Mouse (Mus musculus): Measurements from ENCODE around the gene March8. TPM values are rescaled to one million over a fixed set of nuclear protein-coding genes. Genes with fewer than 3 reads are reported as not detected.

March8 gene
- polyA plus RNA-seq, 1 experiment from 2014 or later, result 69.4 TPM

- no peaks in the 10 kb centered on the region for H3K9me3 ChIP-seq (ENCODE audit: control insufficient read depth, low read length)
- DNase-seq (ENCODE audit: low spot score) (no peak), ATAC-seq (ENCODE audit: low FRiP score) (no peak)
- no peaks in the 10 kb centered on the region for H3K27me3 ChIP-seq (ENCODE audit: control insufficient read depth, insufficient read depth, low read length)
- H3K9ac ChIP-seq, result no peak overlapping the region
- 0 out of 2 replicates have a peak, but pooled peaks cover 1% of the 10 kb centered on the region for H3K4me1 ChIP-seq (replicated peaks; ENCODE audit: control insufficient read depth, insufficient read depth, low read length)
- H3K4me3 ChIP-seq (replicated peaks; ENCODE audit: low read length), result no peak overlapping the region
- H3K27ac ChIP-seq, result no peak overlapping the region
- WGBS, result 80% methylated on average over 3 of the region's 3 CpGs
- H3K36me3 ChIP-seq (replicated peaks; ENCODE audit: control insufficient read depth, insufficient read depth), result peaks cover 39% of the 10 kb centered on the region
- H3K4me2 ChIP-seq (replicated peaks), result no peak overlapping the region
Measured at GRCm38 (mm10) chr6:116411716-116412115, 73.9 kb downstream of the March8 start.

DNA sequence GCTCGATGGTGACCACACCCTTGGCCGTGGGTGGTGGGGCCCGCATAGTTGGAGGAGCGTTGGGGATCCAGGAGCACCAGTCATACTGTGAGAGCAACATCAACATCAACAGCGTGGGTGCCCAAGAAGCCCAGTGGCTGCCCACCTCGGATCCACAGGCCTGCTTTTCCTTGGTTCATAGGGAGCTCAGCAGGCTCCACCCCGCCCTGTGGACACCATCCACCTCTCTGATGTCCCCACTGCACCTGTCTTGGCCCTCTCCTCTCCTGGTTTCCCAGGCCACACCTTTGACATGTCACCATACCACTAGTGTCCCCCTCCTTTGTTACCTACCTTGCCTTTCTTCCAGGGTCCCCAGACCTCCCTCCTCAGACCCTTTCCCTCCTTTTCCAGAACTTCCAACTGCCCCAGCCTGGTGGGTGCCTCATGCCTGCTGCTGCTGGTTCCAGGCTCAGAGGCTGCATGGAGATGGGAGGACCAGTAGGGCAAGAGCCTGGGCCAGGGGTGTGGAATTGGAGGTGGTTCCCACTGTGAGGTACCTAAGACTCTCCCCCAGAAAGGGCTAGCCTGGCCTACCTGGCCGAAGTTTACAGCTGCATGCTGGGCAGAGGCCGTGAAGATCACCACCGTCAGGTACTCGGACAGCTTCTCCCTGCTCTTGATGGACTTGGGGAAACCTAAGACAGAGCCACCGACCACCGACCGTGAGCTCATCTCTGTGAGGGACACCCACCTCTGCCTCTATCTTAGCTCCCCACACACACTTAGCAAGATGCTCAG, 74.9 kb downstream of the March8 start:
- no peak overlapping the region for H3K4me2 ChIP-seq (replicated peaks)
- WGBS, result 97% methylated on average over 14 of the region's 14 CpGs
- peaks cover 29% of the 10 kb centered on the region for H3K36me3 ChIP-seq (replicated peaks; ENCODE audit: control insufficient read depth, insufficient read depth)
- no peak overlapping the region for H3K4me3 ChIP-seq (replicated peaks; ENCODE audit: low read length)
- no peak overlapping the region for H3K27ac ChIP-seq
- ATAC-seq (ENCODE audit: low FRiP score) (peak; percentile 18; the same call in 1 of the 2 replicates), DNase-seq (ENCODE audit: low spot score) (no peak)
- no peak overlapping the region for H3K9ac ChIP-seq
- H3K27me3 ChIP-seq (ENCODE audit: control insufficient read depth, insufficient read depth, low read length), result no peaks in the 10 kb centered on the region
- no peaks in the 10 kb centered on the region for H3K9me3 ChIP-seq (ENCODE audit: control insufficient read depth, low read length)
- no peaks in the 10 kb centered on the region for H3K4me1 ChIP-seq (replicated peaks; ENCODE audit: control insufficient read depth, insufficient read depth, low read length)

GRCm38 (mm10) chr6:116415126-116415676, 77.4 kb downstream of the March8 start:
- no peak overlapping the region for H3K4me2 ChIP-seq (replicated peaks)
- DNase-seq (ENCODE audit: low spot score), result no peak
- peaks cover 9% of the 10 kb centered on the region; the same call in 1 of the 2 replicates for H3K36me3 ChIP-seq (replicated peaks; ENCODE audit: control insufficient read depth, insufficient read depth)
- H3K4me3 ChIP-seq (replicated peaks; ENCODE audit: low read length), result no peak overlapping the region
- ATAC-seq (ENCODE audit: low FRiP score), result no peak
- H3K9ac ChIP-seq, result no peak overlapping the region
- no peak overlapping the region for H3K27ac ChIP-seq
- H3K4me1 ChIP-seq (replicated peaks; ENCODE audit: control insufficient read depth, insufficient read depth, low read length), result no peaks in the 10 kb centered on the region; the same call in 1 of the 2 replicates
- 90% methylated on average over 12 of the region's 12 CpGs for WGBS
- H3K27me3 ChIP-seq (ENCODE audit: control insufficient read depth, insufficient read depth, low read length), result no peaks in the 10 kb centered on the region
- no peaks in the 10 kb centered on the region for H3K9me3 ChIP-seq (ENCODE audit: control insufficient read depth, low read length)

DNA sequence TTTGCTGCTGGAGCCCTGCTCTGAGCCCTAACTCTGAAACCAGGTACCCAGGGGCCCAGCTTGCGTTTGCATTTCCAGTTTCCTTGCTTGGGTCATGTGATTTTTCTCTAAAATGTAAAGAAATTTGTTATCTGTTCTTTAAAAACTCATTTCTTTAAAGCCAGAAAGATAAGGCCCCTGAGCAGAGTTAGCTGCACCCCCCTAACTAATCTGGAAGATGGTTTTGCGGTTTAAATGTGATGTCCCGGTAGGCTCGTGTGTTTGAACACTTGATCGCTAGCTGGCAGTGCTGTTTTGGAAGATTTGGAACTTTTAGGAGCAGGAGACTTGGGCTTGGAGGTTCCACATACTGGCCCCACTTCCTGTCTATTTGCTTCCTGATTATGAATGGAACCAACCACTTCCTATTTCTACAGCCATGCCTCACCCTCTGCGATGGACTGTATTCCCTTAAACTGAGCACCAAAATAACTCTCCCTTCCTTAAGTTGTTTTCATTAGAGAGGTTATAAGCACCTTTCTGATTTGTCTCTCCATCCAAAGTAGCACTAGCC, 78.3 kb downstream of the March8 start:
- no peaks in the 10 kb centered on the region; the same call in 1 of the 2 replicates for H3K4me1 ChIP-seq (replicated peaks; ENCODE audit: control insufficient read depth, insufficient read depth, low read length)
- no peak overlapping the region for H3K4me2 ChIP-seq (replicated peaks)
- H3K4me3 ChIP-seq (replicated peaks; ENCODE audit: low read length), result no peak overlapping the region
- DNase-seq (ENCODE audit: low spot score) (no peak), ATAC-seq (ENCODE audit: low FRiP score) (no peak)
- H3K9ac ChIP-seq, result no peak overlapping the region
- 90% methylated on average over 6 of the region's 6 CpGs for WGBS
- no peak overlapping the region for H3K27ac ChIP-seq
- H3K36me3 ChIP-seq (replicated peaks; ENCODE audit: control insufficient read depth, insufficient read depth), result 0 out of 2 replicates have a peak, but pooled peaks cover under 1% of the 10 kb centered on the region
- no peaks in the 10 kb centered on the region for H3K27me3 ChIP-seq (ENCODE audit: control insufficient read depth, insufficient read depth, low read length)
- H3K9me3 ChIP-seq (ENCODE audit: control insufficient read depth, low read length), result no peaks in the 10 kb centered on the region

DNA sequence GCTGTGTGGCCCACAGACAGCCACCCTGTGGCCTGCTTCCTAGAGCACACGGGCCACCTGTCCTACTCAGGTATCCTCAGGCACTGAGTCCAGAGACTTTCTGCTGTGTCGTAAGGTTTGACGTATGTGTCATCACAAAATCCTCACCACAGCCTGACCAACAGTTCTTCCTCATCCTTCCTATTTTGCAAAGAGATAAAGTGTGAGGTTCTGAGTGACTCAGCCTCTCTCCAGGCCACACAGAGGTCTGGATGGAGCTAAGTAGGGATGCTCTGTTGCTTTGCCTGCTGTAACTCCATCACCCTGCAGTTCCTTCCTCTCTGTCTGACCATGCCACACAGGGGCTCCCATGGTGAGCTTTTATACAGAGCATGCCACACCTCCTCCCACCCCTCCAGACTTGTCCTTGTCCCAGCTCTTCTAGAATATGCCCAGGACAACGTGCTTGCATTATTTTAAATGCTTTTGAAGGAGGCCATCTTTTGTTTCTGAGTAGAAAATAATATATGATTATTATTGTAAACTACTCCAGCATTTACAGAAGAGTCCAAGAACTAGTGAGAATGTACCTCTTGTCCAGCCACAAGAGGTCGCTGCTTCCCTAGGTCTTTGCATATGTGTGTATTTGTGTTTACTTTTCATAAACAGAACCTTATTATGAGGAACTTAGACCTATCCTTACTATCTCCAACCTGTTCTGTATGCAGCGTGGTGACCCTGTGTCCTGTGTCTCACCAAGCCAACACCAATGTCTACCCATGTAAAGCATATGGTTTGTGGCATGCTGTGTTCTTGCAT, 79.9 kb downstream of the March8 start:
- H3K36me3 ChIP-seq (replicated peaks; ENCODE audit: control insufficient read depth, insufficient read depth), result no peaks in the 10 kb centered on the region
- H3K27me3 ChIP-seq (ENCODE audit: control insufficient read depth, insufficient read depth, low read length), result no peaks in the 10 kb centered on the region
- H3K9ac ChIP-seq, result no peak overlapping the region
- 67% methylated on average over 6 of the region's 6 CpGs for WGBS
- no peak overlapping the region for H3K4me3 ChIP-seq (replicated peaks; ENCODE audit: low read length)
- no peak for DNase-seq (ENCODE audit: low spot score)
- H3K4me2 ChIP-seq (replicated peaks), result no peak overlapping the region
- no peak overlapping the region for H3K27ac ChIP-seq
- no peak for ATAC-seq (ENCODE audit: low FRiP score)
- no peaks in the 10 kb centered on the region for H3K9me3 ChIP-seq (ENCODE audit: control insufficient read depth, low read length)
- H3K4me1 ChIP-seq (replicated peaks; ENCODE audit: control insufficient read depth, insufficient read depth, low read length), result no peaks in the 10 kb centered on the region; the same call in 1 of the 2 replicates

DNA sequence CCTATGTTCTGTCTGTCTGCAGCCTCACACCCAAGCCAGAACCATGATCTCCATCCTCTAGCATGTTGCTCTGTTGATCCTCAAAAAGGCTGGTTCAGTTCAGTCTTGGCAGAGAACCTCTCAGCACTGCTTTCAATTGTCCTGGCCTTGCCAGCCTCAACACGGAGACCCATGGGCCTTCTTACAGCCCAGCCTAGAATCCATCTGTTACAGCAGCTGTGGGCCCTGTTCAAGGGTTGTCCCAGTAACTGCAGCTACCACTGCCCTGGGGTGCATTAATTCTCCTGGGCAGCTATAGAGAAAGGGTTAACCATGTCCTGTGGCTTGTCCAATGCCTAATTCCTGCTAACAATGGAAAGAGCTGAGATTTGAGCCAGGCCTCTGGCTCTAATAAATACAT, 80.7 kb downstream of the March8 start:
- no peak overlapping the region for H3K27ac ChIP-seq
- WGBS, result 65% methylated on average over 1 of the region's 1 CpGs
- no peak overlapping the region for H3K4me3 ChIP-seq (replicated peaks; ENCODE audit: low read length)
- ATAC-seq (ENCODE audit: low FRiP score), result no peak
- no peaks in the 10 kb centered on the region for H3K9me3 ChIP-seq (ENCODE audit: control insufficient read depth, low read length)
- no peaks in the 10 kb centered on the region; the same call in 1 of the 2 replicates for H3K4me1 ChIP-seq (replicated peaks; ENCODE audit: control insufficient read depth, insufficient read depth, low read length)
- H3K9ac ChIP-seq, result no peak overlapping the region
- no peaks in the 10 kb centered on the region for H3K27me3 ChIP-seq (ENCODE audit: control insufficient read depth, insufficient read depth, low read length)
- no peak overlapping the region for H3K4me2 ChIP-seq (replicated peaks)
- no peaks in the 10 kb centered on the region for H3K36me3 ChIP-seq (replicated peaks; ENCODE audit: control insufficient read depth, insufficient read depth)
- no peak for DNase-seq (ENCODE audit: low spot score)

DNA sequence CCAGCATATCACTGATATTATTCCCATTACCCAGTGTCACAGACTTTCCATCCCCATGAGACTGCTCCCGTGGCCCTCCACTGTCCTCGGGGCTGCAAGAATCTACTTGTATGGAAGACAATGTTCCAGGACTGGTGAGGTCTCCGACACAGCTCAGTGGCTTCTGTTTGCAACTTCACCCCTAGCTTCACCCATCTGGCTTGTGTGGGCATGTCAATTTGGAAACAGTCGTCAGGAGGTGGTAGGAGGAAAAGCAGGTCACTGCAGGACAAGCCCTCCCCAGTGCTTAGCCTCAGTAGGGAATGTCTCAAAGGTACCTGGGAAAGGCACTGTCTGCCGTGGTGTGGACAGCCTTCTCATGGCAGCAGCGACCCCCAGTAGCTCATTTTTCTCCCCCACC, 81.9 kb downstream of the March8 start:
- no peak for ATAC-seq (ENCODE audit: low FRiP score)

DNA sequence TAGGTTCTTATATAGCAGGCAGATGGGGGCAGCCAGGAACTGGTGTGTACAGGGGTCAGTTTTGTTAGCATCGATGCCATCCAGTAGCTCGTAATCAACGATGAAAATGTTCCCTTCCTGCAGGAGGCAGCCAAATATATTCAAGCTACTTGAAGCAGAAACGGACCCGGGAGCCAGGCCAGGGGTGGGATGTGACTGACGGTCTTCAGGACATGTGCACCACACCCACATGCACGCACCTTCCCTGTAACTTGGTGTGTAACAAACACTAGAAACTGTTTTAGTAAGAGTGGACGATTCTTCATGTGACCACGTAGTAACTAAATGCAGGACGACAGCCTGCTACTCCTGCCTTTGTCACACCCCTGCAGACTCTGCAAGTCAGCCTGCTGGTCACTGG, 82.4 kb downstream of the March8 start:
- Histone ChIP-seq H3K27me3 (ENCODE audit: control insufficient read depth, insufficient read depth, low read length) (no peaks in the 10 kb centered on the region), H3K4me2 (replicated peaks) (no peak overlapping the region), H3K9ac (no peak overlapping the region), H3K9me3 (ENCODE audit: control insufficient read depth, low read length) (no peaks in the 10 kb centered on the region), H3K4me3 (replicated peaks; ENCODE audit: low read length) (no peak overlapping the region), H3K36me3 (replicated peaks; ENCODE audit: control insufficient read depth, insufficient read depth) (no peaks in the 10 kb centered on the region), H3K4me1 (replicated peaks; ENCODE audit: control insufficient read depth, insufficient read depth, low read length) (no peaks in the 10 kb centered on the region; the same call in 1 of the 2 replicates), H3K27ac (no peak overlapping the region)
- ATAC-seq (ENCODE audit: low FRiP score) (no peak), DNase-seq (ENCODE audit: low spot score) (no peak)
- WGBS, result 86% methylated on average over 10 of the region's 10 CpGs

More for the DNA sequence above, 81.9 kb downstream of the March8 start:
- Histone ChIP-seq H3K4me3 (replicated peaks; ENCODE audit: low read length) (no peak overlapping the region), H3K9me3 (ENCODE audit: control insufficient read depth, low read length) (no peaks in the 10 kb centered on the region), H3K27ac (no peak overlapping the region), H3K4me1 (replicated peaks; ENCODE audit: control insufficient read depth, insufficient read depth, low read length) (no peaks in the 10 kb centered on the region; the same call in 1 of the 2 replicates), H3K36me3 (replicated peaks; ENCODE audit: control insufficient read depth, insufficient read depth) (no peaks in the 10 kb centered on the region), H3K27me3 (ENCODE audit: control insufficient read depth, insufficient read depth, low read length) (no peaks in the 10 kb centered on the region), H3K4me2 (replicated peaks) (no peak overlapping the region), H3K9ac (no peak overlapping the region)
- DNase-seq (ENCODE audit: low spot score), result no peak
- 71% methylated on average over 6 of the region's 6 CpGs for WGBS

DNA sequence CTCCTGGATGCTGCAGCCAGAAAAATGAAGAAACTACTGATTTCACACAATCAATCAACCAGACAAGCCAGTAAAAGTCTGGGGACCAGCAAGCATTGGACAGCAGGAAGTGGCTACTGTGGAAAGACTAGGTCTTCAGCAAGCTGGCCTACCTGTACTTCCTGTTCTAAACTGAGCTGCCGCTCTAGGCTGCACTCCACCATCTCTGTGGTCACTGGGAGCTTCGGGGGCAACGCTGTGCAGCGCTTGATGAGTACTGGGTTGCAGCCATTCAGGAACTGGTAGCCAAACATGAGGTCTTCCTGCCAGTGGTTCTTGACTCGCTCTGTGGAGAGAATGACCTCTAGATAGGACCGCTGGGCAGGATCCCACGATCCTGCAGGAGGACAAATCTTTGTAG, 85.2 kb downstream of the March8 start:
- no peaks in the 10 kb centered on the region for H3K27me3 ChIP-seq (ENCODE audit: control insufficient read depth, insufficient read depth, low read length)
- ATAC-seq (ENCODE audit: low FRiP score) (no peak), DNase-seq (ENCODE audit: low spot score) (no peak)
- WGBS, result 91% methylated on average over 7 of the region's 7 CpGs
- H3K36me3 ChIP-seq (replicated peaks; ENCODE audit: control insufficient read depth, insufficient read depth), result no peaks in the 10 kb centered on the region
- H3K27ac ChIP-seq, result no peak overlapping the region
- H3K9ac ChIP-seq, result no peak overlapping the region
- no peaks in the 10 kb centered on the region for H3K9me3 ChIP-seq (ENCODE audit: control insufficient read depth, low read length)
- H3K4me3 ChIP-seq (replicated peaks; ENCODE audit: low read length), result no peak overlapping the region
- H3K4me1 ChIP-seq (replicated peaks; ENCODE audit: control insufficient read depth, insufficient read depth, low read length), result no peaks in the 10 kb centered on the region; the same call in 1 of the 2 replicates
- no peak overlapping the region for H3K4me2 ChIP-seq (replicated peaks)
